Mouse (Mus musculus) lung, embryonic 14.5 days (tissue): ENCODE measurements around the gene St3gal4. TPM values are rescaled to one million over a fixed set of nuclear protein-coding genes. Genes with fewer than 3 reads are reported as not detected.

Source experiments
- ATAC-seq: fragments of 200-750 bp; cut with Nextera tagmentation; 2 replicates; pipeline ENCODE4 v1.8.0; 2017; ENCODE audit warnings: mild to moderate bottlenecking, moderate TSS enrichment, moderate library complexity; ENCODE audit not compliant: insufficient read depth
- DNase-seq: peaks from one replicate; pipeline ENCODE4 v3.0.0-alpha.2; 2015
- H3K27ac ChIP-seq: fragments of 300-500 bp; sonication (generic); 2 replicates; pipeline ENCODE4 v1.5.1; 2014; ENCODE audit warnings: low read depth, mild to moderate bottlenecking, moderate library complexity
- H3K27me3 ChIP-seq: fragments of 300-500 bp; sonication (generic); 2 replicates; pipeline ENCODE4 v1.6.1; 2014; ENCODE audit warnings: low read length, control low read depth; ENCODE audit not compliant: insufficient read depth
- H3K36me3 ChIP-seq: fragments of 300-500 bp; sonication (generic); 2 replicates; pipeline ENCODE4 v1.6.1; 2014; ENCODE audit warnings: control low read depth; ENCODE audit not compliant: insufficient read depth
- H3K4me1 ChIP-seq: fragments of 300-500 bp; sonication (generic); 2 replicates; pipeline ENCODE4 v1.6.1; 2014; ENCODE audit warnings: antibody characterized with exemption, control low read depth; ENCODE audit not compliant: insufficient read depth
- H3K4me2 ChIP-seq: fragments of 300-500 bp; sonication (generic); 2 replicates; pipeline ENCODE4 v1.6.1; 2014; ENCODE audit warnings: mild to moderate bottlenecking
- H3K4me3 ChIP-seq: fragments of 300-500 bp; sonication (generic); 2 replicates; pipeline ENCODE4 v1.5.1; 2014; ENCODE audit warnings: low read depth, low read length
- H3K9ac ChIP-seq: fragments of 300-500 bp; sonication (generic); 2 replicates; pipeline ENCODE4 v1.6.1; 2014
- H3K9me3 ChIP-seq: fragments of 300-500 bp; sonication (generic); 2 replicates; pipeline ENCODE4 v1.6.1; 2016; ENCODE audit warnings: low read depth, low read length, control low read depth
- CTCF ChIP-seq: IDR thresholded peaks from 2 replicates; pipeline ENCODE4 v1.5.1; 2016; ENCODE audit warnings: antibody characterized with exemption, low read depth
- WGBS: fragments of 180-500 bp; shearing (Covaris S2); extraction: QIAGEN DNeasy Blood & Tissue Kit; methylation state at CpG from one replicate; pipeline ENCODE4 v1.1.7; 2014; 5-methylcytosine and 5-hydroxymethylcytosine counted together
- polyA plus RNA-seq: library from polyadenylated mRNA; unstranded; fragments of >200 nt; fragmentation: Nextera tagmentation; extraction: Ambion mirVana; gene quantifications from 2 replicates; pipeline ENCODE4 v1.2.1, GENCODE M21; 2014

Gene St3gal4
- polyA plus RNA-seq, 1 experiment from 2014 or later: 33.4 TPM

GRCm38 (mm10) chr9:35055528-35056330 lies 63.3 kb downstream of the St3gal4 start:
- Histone ChIP-seq H3K4me1 (no peaks in the 10 kb centered on the region; the same call in 1 of the 2 replicates), H3K4me3 (no peak overlapping the region), H3K4me2 (no peak overlapping the region), H3K36me3 (peaks cover 19% of the 10 kb centered on the region; the same call in 1 of the 2 replicates), H3K9me3 (no peaks in the 10 kb centered on the region), H3K27me3 (no peaks in the 10 kb centered on the region), H3K9ac (no peak overlapping the region), H3K27ac (no peak overlapping the region)
- TF ChIP-seq CTCF: no peak
- no peak for DNase-seq
- ATAC-seq: no peak
- WGBS: 84% methylated on average over 11 of the region's 11 CpGs

GRCm38 (mm10) chr9:35053669-35054068 lies 65.4 kb downstream of the St3gal4 start:
- Histone ChIP-seq H3K27ac (no peak overlapping the region), H3K4me1 (no peaks in the 10 kb centered on the region; the same call in 1 of the 2 replicates), H3K4me3 (no peak overlapping the region), H3K4me2 (no peak overlapping the region), H3K36me3 (peaks cover 19% of the 10 kb centered on the region), H3K9me3 (no peaks in the 10 kb centered on the region), H3K27me3 (no peaks in the 10 kb centered on the region), H3K9ac (no peak overlapping the region)
- no peak for ATAC-seq
- TF ChIP-seq CTCF: no peak
- DNase-seq: no peak
- 84% methylated on average over 3 of the region's 3 CpGs for WGBS

- Histone ChIP-seq H3K9ac (no peak overlapping the region), H3K4me1 (no peaks in the 10 kb centered on the region), H3K36me3 (peaks cover 23% of the 10 kb centered on the region), H3K4me2 (no peak overlapping the region), H3K9me3 (no peaks in the 10 kb centered on the region), H3K27me3 (no peaks in the 10 kb centered on the region), H3K27ac (no peak overlapping the region), H3K4me3 (no peak overlapping the region)
- no peak for DNase-seq
- no peak for ATAC-seq
- no peak for TF ChIP-seq CTCF
- WGBS: 92% methylated on average over 16 of the region's 16 CpGs
Observed at GRCm38 (mm10) chr9:35053081-35053480, 66.0 kb downstream of the St3gal4 start.

- no peak overlapping the region for H3K4me2 ChIP-seq
- H3K9me3 ChIP-seq: no peaks in the 10 kb centered on the region
- no peak overlapping the region for H3K9ac ChIP-seq
- H3K4me1 ChIP-seq: no peaks in the 10 kb centered on the region
- no peaks in the 10 kb centered on the region for H3K27me3 ChIP-seq
- no peak for TF ChIP-seq CTCF
- ATAC-seq (no peak), DNase-seq (no peak)
- no peak overlapping the region for H3K4me3 ChIP-seq
- H3K36me3 ChIP-seq: peaks cover 27% of the 10 kb centered on the region
- WGBS: 89% methylated on average over 4 of the region's 4 CpGs
- H3K27ac ChIP-seq: no peak overlapping the region
Observed at GRCm38 (mm10) chr9:35052671-35053070, 66.4 kb downstream of the St3gal4 start.

- Histone ChIP-seq H3K9me3 (no peaks in the 10 kb centered on the region), H3K9ac (no peak overlapping the region), H3K27ac (no peak overlapping the region), H3K4me3 (no peak overlapping the region), H3K27me3 (no peaks in the 10 kb centered on the region), H3K36me3 (peaks cover 35% of the 10 kb centered on the region), H3K4me2 (no peak overlapping the region), H3K4me1 (no peaks in the 10 kb centered on the region)
- ATAC-seq (no peak), DNase-seq (no peak)
- 82% methylated on average over 4 of the region's 4 CpGs for WGBS
- TF ChIP-seq CTCF: no peak
Observed at GRCm38 (mm10) chr9:35051666-35052065, 67.4 kb downstream of the St3gal4 start.

- Histone ChIP-seq H3K4me2 (no peak overlapping the region), H3K36me3 (peaks cover 35% of the 10 kb centered on the region), H3K9ac (no peak overlapping the region), H3K4me3 (no peak overlapping the region), H3K27me3 (no peaks in the 10 kb centered on the region), H3K9me3 (no peaks in the 10 kb centered on the region), H3K4me1 (no peaks in the 10 kb centered on the region), H3K27ac (no peak overlapping the region)
- WGBS: 91% methylated on average over 6 of the region's 6 CpGs
- ATAC-seq (no peak), DNase-seq (no peak)
- TF ChIP-seq CTCF: no peak
Observed at GRCm38 (mm10) chr9:35050701-35051454, 68.2 kb downstream of the St3gal4 start.

- 83% methylated on average over 3 of the region's 3 CpGs for WGBS
- Histone ChIP-seq H3K9me3 (no peaks in the 10 kb centered on the region), H3K27me3 (no peaks in the 10 kb centered on the region), H3K4me3 (no peak overlapping the region), H3K4me1 (0 out of 2 replicates have a peak, but pooled peaks cover 6% of the 10 kb centered on the region), H3K4me2 (no peak overlapping the region), H3K36me3 (peaks cover 35% of the 10 kb centered on the region), H3K27ac (no peak overlapping the region), H3K9ac (no peak overlapping the region)
- ATAC-seq (no peak), DNase-seq (no peak)
- no peak for TF ChIP-seq CTCF
Observed at GRCm38 (mm10) chr9:35049891-35050527, 69.1 kb downstream of the St3gal4 start.
